Mouse (Mus musculus) stomach, embryonic 14.5 days (tissue): ENCODE measurements around the gene Kctd10. TPM values are rescaled to one million over a fixed set of nuclear protein-coding genes. Genes with fewer than 3 reads are reported as not detected.

Experiments used
- ATAC-seq: fragments of 200-750 bp; cut with Nextera tagmentation; 2 replicates; pipeline ENCODE4 v1.8.0; 2017; ENCODE audit warnings: low read depth, moderate TSS enrichment; ENCODE audit not compliant: insufficient number of reproducible peaks, insufficient read depth, low FRiP score
- H3K27ac ChIP-seq: fragments of 300-500 bp; sonication (generic); 2 replicates; pipeline ENCODE4 v1.5.1; 2014; ENCODE audit warnings: mild to moderate bottlenecking, low read length, moderate library complexity, mixed read lengths
- H3K27me3 ChIP-seq: fragments of 300-500 bp; sonication (generic); 2 replicates; pipeline ENCODE4 v1.6.1; 2014; ENCODE audit warnings: low read length, control low read depth, mixed read lengths; ENCODE audit not compliant: control insufficient read depth, insufficient read depth
- H3K36me3 ChIP-seq: fragments of 300-500 bp; sonication (generic); 2 replicates; pipeline ENCODE4 v1.6.1; 2014; ENCODE audit warnings: mild to moderate bottlenecking, control low read depth, low read length, moderate library complexity, mixed read lengths; ENCODE audit not compliant: control insufficient read depth, insufficient read depth
- H3K4me1 ChIP-seq: fragments of 300-500 bp; sonication (generic); 2 replicates; pipeline ENCODE4 v1.6.1; 2014; ENCODE audit warnings: low read length, control low read depth, mixed read lengths; ENCODE audit not compliant: control insufficient read depth, insufficient read depth
- H3K4me2 ChIP-seq: fragments of 300-500 bp; sonication (generic); replicated peaks from 2 replicates; pipeline ENCODE4 v1.6.1; 2014; ENCODE audit warnings: low read depth, low read length, control low read depth
- H3K4me3 ChIP-seq: fragments of 300-500 bp; sonication (generic); 2 replicates; pipeline ENCODE4 v1.5.1; 2014; ENCODE audit warnings: low read depth, low read length, control low read depth
- H3K9ac ChIP-seq: fragments of 300-500 bp; sonication (generic); replicated peaks from 2 replicates; pipeline ENCODE4 v1.6.1; 2014; ENCODE audit warnings: low read depth, mild to moderate bottlenecking, control low read depth, low read length, moderate library complexity, mixed read lengths
- H3K9me3 ChIP-seq: fragments of 300-500 bp; sonication (generic); 2 replicates; pipeline ENCODE4 v1.6.1; 2016; ENCODE audit warnings: low read depth, low read length, control low read depth; ENCODE audit not compliant: control insufficient read depth
- whole genome bisulfite sequencing: fragments of 180-500 bp; shearing (Covaris S2); extraction: QIAGEN DNeasy Blood & Tissue Kit; methylation state at CpG from one replicate; pipeline ENCODE4 v1.1.7; 2014; 5-methylcytosine and 5-hydroxymethylcytosine counted together
- polyA plus RNA-seq: library from polyadenylated mRNA; unstranded; fragments of >200 nt; fragmentation: Nextera tagmentation; extraction: Ambion mirVana; gene quantifications from 2 replicates; pipeline ENCODE4 v1.2.1, GENCODE M21; 2014

Kctd10 gene
- polyA plus RNA-seq, 1 experiment from 2014 or later = 111 TPM

DNA sequence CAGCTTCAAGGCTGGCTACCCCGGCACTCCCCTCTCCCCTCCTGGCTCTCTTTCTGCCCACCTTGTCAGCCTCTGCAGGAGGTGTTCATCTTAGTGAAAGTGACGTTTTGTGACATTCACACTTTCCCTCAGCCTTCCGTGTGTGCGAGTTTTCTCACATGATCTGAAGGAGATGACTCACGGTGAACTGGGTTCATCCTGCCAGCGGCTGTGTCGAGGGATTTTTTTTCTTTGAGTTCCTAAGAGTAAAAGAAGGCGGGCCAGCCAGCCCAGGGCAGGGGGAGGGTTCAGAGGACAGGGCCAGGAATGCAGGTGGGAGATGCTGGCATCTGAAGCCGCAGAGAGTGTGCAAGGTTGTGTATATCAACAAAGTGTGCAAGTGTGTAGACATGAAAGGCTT is 12.9 kb upstream of the Kctd10 start:
- Histone ChIP-seq H3K4me3 (no peak overlapping the region), H3K4me1 (no peaks in the 10 kb centered on the region), H3K27ac (no peak overlapping the region), H3K9me3 (no peaks in the 10 kb centered on the region), H3K27me3 (no peaks in the 10 kb centered on the region), H3K9ac (no peak overlapping the region), H3K36me3 (peaks cover 76% of the 10 kb centered on the region), H3K4me2 (no peak overlapping the region)
- 83% methylated on average over 9 of the region's 9 CpGs for WGBS
- ATAC-seq = no peak

DNA sequence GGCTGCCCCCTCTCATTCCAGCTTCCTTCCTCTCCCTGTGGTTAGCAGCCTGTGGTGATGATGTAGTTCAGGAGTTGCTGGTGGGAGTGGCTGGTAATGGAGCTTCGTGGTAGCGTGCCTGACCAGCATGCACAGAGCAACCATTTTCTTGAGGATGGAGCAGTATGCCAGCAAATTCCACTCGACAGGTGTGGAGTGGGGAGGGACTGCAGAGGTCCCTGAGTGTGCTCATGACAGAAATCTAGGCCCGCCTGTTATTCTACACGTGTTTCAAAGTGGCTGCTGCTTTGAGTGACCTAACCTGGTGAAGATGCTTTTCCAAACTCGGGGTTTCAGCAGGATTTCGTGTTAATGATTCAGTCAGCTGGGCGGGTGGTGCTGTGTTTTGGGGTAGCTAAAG is 4.1 kb upstream of the Kctd10 start:
- no peak overlapping the region for H3K27ac ChIP-seq
- H3K4me3 ChIP-seq = no peak overlapping the region
- peaks cover 46% of the 10 kb centered on the region for H3K36me3 ChIP-seq
- ATAC-seq = no peak
- no peak overlapping the region for H3K9ac ChIP-seq
- H3K27me3 ChIP-seq = no peaks in the 10 kb centered on the region
- H3K4me1 ChIP-seq = peaks cover 12% of the 10 kb centered on the region
- H3K9me3 ChIP-seq = no peaks in the 10 kb centered on the region
- no peak overlapping the region for H3K4me2 ChIP-seq
- 87% methylated on average over 8 of the region's 8 CpGs for WGBS

DNA sequence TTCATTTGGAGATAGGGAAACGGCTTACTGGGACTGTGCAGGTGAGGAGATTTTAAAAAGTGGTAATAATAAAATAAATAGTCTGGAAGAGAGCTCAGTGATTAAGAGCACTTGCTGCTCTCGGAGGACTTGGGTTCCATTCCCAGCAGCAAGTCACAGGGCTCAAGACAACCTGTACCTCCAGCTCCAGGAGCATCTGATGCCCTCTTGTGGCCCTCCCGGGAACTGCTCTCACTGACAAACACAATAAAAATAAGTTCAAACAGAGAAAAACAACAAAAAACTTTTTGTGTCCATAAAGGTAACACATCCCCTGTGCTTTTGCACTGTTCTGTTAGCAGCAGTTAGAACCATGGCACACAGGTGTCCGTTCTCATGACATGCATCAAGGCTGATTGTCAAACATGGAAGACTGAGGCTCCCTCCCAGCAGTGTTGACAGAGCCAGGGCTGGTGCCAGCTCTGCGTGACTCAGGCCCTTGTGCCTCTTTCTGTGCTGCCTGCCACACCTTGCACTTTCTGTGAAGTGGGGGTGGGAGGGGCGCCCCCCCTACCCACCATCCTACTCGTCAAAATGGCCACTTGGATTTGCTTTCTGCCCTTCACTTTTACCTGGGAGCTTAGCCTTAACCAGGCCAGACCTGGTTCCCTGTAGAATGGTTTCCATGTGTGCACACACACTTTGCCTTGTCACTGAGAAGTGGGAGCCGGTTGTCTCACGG is 3.0 kb upstream of the Kctd10 start:
- no peak for ATAC-seq
- WGBS = 76% methylated on average over 9 of the region's 9 CpGs
- Histone ChIP-seq H3K4me2 (no peak overlapping the region), H3K9me3 (no peaks in the 10 kb centered on the region), H3K27me3 (no peaks in the 10 kb centered on the region), H3K4me3 (no peak overlapping the region), H3K36me3 (peaks cover 35% of the 10 kb centered on the region), H3K9ac (no peak overlapping the region), H3K4me1 (peaks cover 22% of the 10 kb centered on the region), H3K27ac (no peak overlapping the region)

DNA sequence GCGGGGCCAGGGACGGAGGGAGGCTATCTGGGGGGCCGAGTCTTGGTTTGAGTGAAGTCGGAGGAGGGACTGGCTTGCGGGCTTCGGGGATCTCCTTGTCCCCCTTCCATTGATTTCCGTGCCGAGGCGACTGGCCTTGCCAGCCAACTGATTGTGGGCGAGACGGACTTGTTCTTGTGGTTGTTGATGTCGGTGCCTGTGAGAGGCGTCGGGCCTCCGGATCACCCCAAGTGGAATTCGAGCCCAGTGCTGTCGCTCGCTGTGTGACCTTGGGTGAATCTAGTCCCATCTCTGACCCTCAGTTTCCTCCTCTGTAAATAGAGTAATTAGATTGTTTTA is 674 bp upstream of the Kctd10 start:
- under 1% methylated on average over 18 of the region's 18 CpGs for WGBS

DNA sequence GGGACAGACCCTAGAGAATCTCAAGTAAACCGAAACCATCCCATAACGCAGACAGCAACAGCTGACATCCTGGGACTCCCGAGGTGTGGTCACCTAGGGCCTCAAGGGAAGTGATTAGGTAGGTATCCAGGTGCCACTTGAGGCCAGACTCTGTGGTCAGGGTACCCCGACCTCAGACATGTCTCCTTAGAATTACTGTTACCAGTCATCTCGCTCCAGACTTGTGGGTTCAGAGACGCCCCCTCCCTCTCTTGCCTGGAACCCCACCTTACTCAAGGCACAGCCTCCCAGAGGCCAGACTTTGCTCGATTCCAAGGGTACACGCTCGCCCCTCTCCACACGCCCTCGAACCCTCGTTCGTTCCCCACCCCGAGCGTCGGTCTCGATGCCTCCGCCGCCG is 545 bp downstream of the Kctd10 start:
- Histone ChIP-seq H3K9me3 (no peaks in the 10 kb centered on the region), H3K4me2 (peak overlapping the region; percentile 82), H3K27me3 (no peaks in the 10 kb centered on the region), H3K36me3 (peaks cover 12% of the 10 kb centered on the region), H3K4me1 (peaks cover 42% of the 10 kb centered on the region), H3K4me3 (peak overlapping the region; percentile 89), H3K9ac (peak overlapping the region; percentile 92), H3K27ac (peak overlapping the region; percentile 88)
- ATAC-seq = no peak; the same call in 1 of the 2 replicates
- 2% methylated on average over 20 of the region's 20 CpGs for WGBS

More for the DNA sequence above, 674 bp upstream of the Kctd10 start:
- Histone ChIP-seq H3K4me3 (peak overlapping the region; percentile 89), H3K9me3 (no peaks in the 10 kb centered on the region), H3K9ac (peak overlapping the region; percentile 92), H3K36me3 (peaks cover 15% of the 10 kb centered on the region), H3K27me3 (no peaks in the 10 kb centered on the region), H3K4me2 (peak overlapping the region; percentile 61), H3K4me1 (peaks cover 42% of the 10 kb centered on the region), H3K27ac (peak overlapping the region; percentile 88)
- ATAC-seq = peak; percentile 1; the same call in 1 of the 2 replicates

DNA sequence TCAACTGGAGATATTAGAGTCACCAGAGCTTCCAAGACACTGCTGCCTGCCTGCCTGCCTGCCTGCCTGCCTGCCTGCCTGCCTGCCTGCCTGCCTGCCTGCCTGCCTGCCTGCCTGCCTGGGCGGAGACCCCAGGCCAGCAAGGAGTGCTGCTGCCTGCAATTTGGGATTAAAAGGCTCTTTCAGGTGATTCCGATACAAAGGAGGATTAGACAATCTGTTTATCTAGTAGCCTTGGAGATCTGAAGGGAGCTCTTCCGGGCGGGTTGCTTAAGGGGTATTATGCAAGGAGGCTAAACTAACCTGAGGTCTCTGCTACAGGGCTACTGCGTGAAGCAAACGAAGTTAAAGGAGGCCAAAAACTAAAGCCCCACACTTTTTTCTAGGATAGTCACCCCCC is 1.4 kb downstream of the Kctd10 start:
- Histone ChIP-seq H3K36me3 (peaks cover 14% of the 10 kb centered on the region), H3K27me3 (no peaks in the 10 kb centered on the region), H3K4me2 (peak overlapping the region; percentile 82), H3K9me3 (no peaks in the 10 kb centered on the region), H3K27ac (no peak overlapping the region), H3K4me1 (peaks cover 44% of the 10 kb centered on the region), H3K4me3 (peak overlapping the region; percentile 89), H3K9ac (peak overlapping the region; percentile 92; the same call in 1 of the 2 replicates)
- no peak for ATAC-seq
- WGBS = 34% methylated on average over 6 of the region's 6 CpGs

DNA sequence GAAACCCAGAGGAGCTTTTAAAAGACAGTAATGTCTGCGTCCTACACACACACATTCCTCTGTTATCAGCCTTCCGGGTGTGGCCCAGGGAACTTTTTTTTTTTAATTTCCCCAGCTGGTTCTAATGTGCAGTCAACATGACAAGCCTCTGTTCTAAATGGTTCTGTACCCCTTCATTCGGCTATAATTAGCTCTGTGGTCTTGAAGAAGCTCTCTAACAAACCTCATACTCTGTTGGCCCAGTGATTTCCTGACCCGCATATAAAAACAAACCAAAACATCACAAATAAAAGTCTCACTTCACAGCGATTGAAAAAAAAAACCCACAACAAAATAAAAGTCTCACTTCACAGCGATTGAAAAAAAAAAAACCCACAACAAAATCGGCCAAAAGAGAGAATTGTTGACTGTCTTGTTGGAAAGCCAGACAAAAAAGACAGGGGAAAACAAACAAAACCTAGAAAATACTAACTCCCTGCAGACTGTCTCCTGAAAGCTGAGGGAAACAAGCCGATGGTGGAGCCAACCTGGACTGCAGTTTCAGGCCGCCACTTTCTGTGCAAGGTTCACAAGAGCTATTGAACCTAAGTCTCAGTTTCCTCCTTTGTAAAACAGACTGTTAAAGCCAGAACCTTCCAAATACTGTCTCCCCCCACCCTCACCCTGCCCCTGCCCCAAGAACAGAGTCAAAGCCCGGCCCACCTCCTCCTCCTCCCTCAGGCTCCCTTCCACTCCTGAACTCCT is 2.0 kb downstream of the Kctd10 start:
- Histone ChIP-seq H3K4me2 (peak overlapping the region; percentile 82), H3K36me3 (peaks cover 20% of the 10 kb centered on the region), H3K9me3 (no peaks in the 10 kb centered on the region), H3K4me3 (peak overlapping the region; percentile 89), H3K4me1 (peaks cover 48% of the 10 kb centered on the region), H3K27ac (no peak overlapping the region), H3K27me3 (no peaks in the 10 kb centered on the region), H3K9ac (no peak overlapping the region)
- no peak for ATAC-seq
- WGBS = 49% methylated on average over 10 of the region's 10 CpGs

DNA sequence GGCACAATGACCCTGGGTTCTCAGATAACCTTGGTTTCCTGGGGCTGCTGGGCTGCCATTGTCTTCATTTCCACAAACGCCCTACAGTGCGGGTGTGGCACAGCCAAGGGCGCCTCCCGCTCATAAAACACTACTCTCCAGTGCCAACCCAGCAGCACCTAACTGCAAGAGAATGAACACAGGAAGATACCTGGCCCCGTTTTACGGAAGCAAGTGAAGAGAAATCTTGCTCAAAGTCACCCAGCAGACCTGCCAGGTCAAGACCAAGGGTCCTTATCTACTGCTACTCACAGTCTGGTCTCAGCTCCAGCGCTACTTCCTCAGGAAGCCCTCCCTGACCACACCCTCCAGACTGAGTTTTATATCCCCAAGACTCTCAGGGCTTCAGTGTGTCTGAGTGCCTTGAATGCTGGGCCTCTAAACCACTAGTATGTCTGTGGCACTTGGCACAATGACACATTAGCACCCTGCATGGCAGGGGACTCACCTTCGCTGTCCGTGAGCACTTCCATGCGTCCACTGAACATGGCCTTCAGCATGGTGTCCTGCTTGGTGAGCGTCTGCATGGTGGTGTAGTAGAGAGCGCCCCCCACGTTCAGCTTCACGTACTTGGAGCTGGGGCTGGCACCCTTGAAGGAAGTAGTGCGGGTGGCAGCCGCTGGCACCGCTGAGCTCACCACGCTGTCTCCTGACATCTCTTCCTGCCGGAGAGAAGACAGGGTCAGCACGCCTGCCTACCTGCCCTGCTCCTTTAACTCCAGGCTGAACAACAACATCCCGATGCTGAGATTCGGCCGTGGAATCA is 5.7 kb downstream of the Kctd10 start:
- H3K27me3 ChIP-seq = no peaks in the 10 kb centered on the region
- peaks cover 73% of the 10 kb centered on the region for H3K4me1 ChIP-seq
- peaks cover 41% of the 10 kb centered on the region for H3K36me3 ChIP-seq
- H3K27ac ChIP-seq = no peak overlapping the region
- 86% methylated on average over 23 of the region's 23 CpGs for WGBS
- no peak overlapping the region for H3K4me2 ChIP-seq
- no peak overlapping the region for H3K9ac ChIP-seq
- no peak for ATAC-seq
- H3K4me3 ChIP-seq = no peak overlapping the region
- no peaks in the 10 kb centered on the region for H3K9me3 ChIP-seq
